In the genomic region with DNA sequence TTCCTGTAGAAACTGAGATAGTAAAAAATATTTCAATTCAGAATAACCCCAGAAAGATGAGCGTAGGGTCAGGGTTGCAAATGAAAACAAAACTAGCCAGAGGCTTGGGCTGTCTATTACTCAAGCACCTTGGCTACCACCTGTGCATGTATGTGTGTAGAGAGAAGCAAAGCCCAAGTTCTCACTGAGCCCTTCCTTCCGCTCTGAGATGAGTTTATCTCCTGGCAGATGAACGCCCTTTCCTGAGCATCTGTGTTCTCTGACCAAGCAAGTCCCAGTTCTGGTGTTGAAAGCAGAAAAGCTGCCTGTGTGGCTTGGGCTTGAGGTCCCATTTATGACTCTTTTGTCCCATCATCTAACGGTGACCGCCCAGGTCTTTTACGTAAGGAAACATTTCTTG, we compare ENCODE assay signal across 13 mouse cellular contexts. TPM values are rescaled to one million over a fixed set of nuclear protein-coding genes. Genes with fewer than 3 reads are reported as not detected.
DNase-seq lines count a peak whose midpoint lies in the region.
"Had no signal": no experiment of that assay in that cellular context is flagged by ENCODE, and none has a peak within 500 bp of the region (broad histone marks: within the 10 kb centered on the region; RNA-seq: fewer than 3 reads in every experiment).

No protein-coding gene starts in this region.

- peak; percentile 48 for DNase-seq in cerebellum, adult 9-10 months
- DNase-seq in cerebellum, postnatal 14 days = no peak
- DNase-seq in heart, adult 11 months = peak; percentile 82
- DNase-seq in heart, postnatal 4 days = no peak
- peak; percentile 2 for DNase-seq in layer of hippocampus, adult 11-12 months (ENCODE audit: low spot score)
- DNase-seq in layer of hippocampus, adult 9-10 months (ENCODE audit: low spot score) = no peak
- DNase-seq in brain, adult 2 months (ENCODE audit: low read depth, low spot score) = peak; percentile 63
- no peak for DNase-seq in thymus, postnatal 14 days
- DNase-seq: adrenal gland, adult 2 months; adrenal gland, postnatal 10 days; adrenal gland, postnatal 25 days; cerebellum, postnatal 25 days; forebrain, postnatal 0 days had no signal

RNA-seq across cellular contexts. Expression of gene Extl2, which starts 7.6 kb away (rescaled TPM):
- 10 to 100 TPM; 18.7 to 19.1 TPM for total RNA-seq in heart, postnatal 4 days (2021)

RNA-seq across cellular contexts. Expression of gene Slc30a7, which starts 7.7 kb away (rescaled TPM):
- total RNA-seq in heart, postnatal 4 days (2021) = 10 to 100 TPM; 26.7 to 27.0 TPM

Comparison
In these comparisons a context has a peak if more than half of its experiments do, and no peak if none do; other contexts are left out.
1. DNase-seq: peak in cerebellum, adult 9-10 months (single experiment), heart, adult 11 months (single experiment), layer of hippocampus, adult 11-12 months (single experiment) and brain, adult 2 months (single experiment); none in cerebellum, postnatal 14 days (0 of 2), heart, postnatal 4 days (single experiment), layer of hippocampus, adult 9-10 months (single experiment) and thymus, postnatal 14 days (single experiment).